Mouse (Mus musculus): ENCODE data around the gene Cul1.

Cul1 gene

GRCm38 (mm10) chr6:47482027-47482426, 28.8 kb downstream of the Cul1 start:
- DNase-seq = no peak

DNA sequence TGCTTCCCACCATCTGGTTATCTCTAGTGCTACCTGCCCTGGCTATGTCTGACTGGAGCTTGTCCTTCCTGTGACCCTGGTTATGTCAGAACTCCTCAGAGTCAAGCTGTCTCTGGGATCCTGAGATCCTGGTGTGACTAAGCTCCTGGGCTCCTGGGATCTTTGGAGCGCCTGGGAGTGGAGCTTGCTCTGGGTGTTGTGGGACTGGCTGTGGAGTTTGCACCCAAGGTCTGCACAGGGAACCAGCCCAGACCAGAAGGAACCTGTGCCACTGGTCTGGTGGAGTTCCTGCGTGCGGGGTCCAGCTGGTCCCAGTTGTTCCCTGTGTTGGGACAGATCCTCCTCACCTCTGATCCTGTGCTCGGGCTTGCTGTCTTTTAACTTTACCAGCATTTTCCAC, 41.4 kb downstream of the Cul1 start:
- no peak for DNase-seq

DNA sequence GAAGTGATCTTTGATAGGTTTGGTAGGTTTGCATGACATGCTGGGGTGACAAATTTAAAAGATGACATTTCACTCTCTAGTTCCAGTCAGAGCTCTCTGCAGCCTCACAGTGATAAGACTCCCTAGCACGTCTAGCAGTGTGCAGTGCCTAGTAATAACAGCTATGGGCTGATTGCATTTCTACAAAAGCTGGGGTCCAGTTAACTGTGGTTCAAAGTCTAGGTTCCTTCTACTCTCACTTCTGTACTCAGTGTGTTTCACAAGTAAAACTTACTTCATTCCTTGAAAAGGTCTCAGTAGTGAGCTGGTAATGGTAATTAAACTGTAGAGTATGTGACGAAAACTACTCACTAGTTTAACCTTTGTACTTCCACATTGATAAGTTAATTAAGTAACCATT, 66.8 kb downstream of the Cul1 start:
- no peak for DNase-seq

- DNase-seq = no peak
Measured at GRCm38 (mm10) chr6:47522431-47522830, 69.2 kb downstream of the Cul1 start.

DNA sequence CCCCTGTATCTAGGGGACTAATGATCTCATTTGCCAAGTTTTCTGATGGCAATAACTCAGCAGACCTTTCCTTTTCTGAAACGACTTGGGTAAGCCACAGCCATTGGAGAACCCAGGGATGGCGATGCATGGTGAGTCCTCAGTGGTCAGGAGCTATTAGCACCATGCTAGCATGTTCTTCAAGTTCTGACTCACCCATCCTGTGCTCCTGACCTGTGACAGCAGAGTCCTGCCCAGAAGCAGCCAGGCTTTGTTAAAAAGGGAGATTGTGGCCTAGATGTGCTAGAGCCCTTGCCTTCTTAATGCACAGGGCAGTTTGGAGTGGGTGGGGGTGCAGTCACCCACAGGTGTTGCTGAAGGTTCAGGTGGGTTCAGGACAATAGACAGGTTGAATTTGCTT, 71.8 kb downstream of the Cul1 start:
- DNase-seq = no peak

DNA sequence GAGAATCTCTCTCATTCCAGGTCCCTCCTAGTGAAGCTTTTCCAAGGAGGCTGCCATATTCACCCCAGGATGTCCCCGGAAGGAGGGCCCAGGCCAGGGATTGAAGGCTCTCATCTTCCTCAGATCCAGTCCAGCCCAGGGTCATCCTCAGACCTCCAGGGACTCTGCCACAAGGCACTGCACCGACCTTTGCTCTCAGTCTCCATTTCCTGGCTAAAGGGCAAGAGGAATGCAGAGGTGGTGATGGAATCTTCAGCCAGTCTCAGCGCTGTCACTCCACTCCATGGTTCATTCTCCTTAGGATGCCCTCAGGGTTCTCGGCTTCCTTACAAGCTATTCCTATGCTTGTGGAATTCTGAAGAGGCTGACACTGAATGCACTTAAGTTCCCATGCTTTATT, 73.2 kb downstream of the Cul1 start:
- DNase-seq = no peak

- DNase-seq = no peak
Measured at GRCm38 (mm10) chr6:47527129-47527528, 73.9 kb downstream of the Cul1 start.

- no peak for DNase-seq
Measured at GRCm38 (mm10) chr6:47527655-47528054, 74.5 kb downstream of the Cul1 start.

- DNase-seq = no peak
Measured at GRCm38 (mm10) chr6:47532547-47532946, 79.3 kb downstream of the Cul1 start.

- no peak for DNase-seq
Measured at GRCm38 (mm10) chr6:47535333-47535732, 82.1 kb downstream of the Cul1 start.

DNA sequence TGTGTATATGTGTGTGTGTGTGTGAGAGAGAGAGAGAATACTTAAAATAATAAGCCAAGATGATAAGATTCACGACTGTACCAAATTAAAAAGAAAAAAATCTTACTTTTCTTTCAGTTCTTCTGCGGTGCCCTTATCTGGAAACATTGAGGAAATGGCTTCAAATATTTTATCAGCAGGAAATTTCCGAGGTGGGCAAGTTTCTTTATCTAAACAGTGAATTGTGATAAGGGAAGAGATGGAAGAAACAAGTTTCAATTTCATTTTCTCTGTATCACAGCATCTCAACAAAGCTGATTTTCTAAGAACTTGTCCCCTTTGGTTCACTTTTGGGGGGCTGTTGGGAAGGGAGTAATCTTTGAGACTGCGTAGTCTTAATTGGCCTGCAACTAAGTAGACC, 99.1 kb downstream of the Cul1 start:
- no peak for DNase-seq

GRCm38 (mm10) chr6:47559287-47559686, 106.1 kb downstream of the Cul1 start:
- DNase-seq = no peak

- no peak for DNase-seq
Measured at GRCm38 (mm10) chr6:47560407-47560806, 107.2 kb downstream of the Cul1 start.

GRCm38 (mm10) chr6:47560846-47561245, 107.6 kb downstream of the Cul1 start:
- no peak for DNase-seq

DNA sequence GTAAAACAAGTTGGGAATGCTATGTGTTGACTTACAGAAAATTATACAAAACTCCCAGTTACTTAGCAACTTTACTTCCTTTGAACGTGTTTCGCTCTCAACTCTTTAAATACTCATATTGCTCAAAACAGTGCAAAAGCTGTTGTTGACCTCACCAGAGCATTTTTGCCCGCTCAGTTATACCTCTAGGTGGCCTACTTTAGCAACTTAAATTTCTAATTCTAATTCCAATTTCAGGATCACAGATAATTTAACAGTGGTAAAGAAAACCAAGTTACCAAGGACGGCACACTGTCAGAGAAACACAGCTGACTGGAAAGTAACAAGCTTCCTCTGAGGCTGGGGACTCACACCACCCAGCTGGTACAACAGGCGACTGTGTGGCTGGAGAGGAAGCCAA, 108.2 kb downstream of the Cul1 start:
- DNase-seq = no peak

- DNase-seq = no peak
Measured at GRCm38 (mm10) chr6:47565326-47566035, 112.3 kb downstream of the Cul1 start.

DNA sequence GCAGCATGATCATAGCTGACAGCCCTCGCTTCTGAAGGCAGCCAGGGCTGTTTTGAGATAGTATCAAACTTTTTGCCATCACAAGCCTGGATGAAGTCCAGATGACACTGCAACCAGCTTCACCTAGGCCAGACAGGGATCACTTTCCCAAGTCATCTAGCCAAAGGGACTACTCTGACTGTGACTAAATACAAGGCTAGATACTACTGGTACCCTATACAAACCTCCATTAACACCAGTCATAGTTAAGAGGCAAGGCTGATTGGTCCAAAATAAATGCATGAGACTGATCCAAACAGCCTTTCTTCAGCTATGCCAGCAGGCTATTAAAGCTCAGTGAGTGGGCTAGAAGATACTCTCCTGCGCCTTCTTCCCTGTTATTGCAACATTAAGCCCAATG, 119.7 kb downstream of the Cul1 start:
- DNase-seq = no peak
